ENCODE assay signal across 10 mouse cellular contexts in genomic region chr12:75855051-75855453, GRCm38 (mm10). TPM values are rescaled to one million over a fixed set of nuclear protein-coding genes. Genes with fewer than 3 reads are reported as not detected.
DNase-seq lines count a peak whose midpoint lies in the region; TF ChIP-seq lines count a peak whose summit lies in the region.
"Had no signal": no experiment of that assay in that cellular context is flagged by ENCODE, and none has a peak within 500 bp of the region (broad histone marks: within the 10 kb centered on the region; RNA-seq: fewer than 3 reads in every experiment).

No protein-coding gene starts in this region.

- no peaks in the 10 kb centered on the region; a peak in 2 of 4 replicates for H3K27me3 ChIP-seq in MEL (ENCODE audit: control insufficient read depth in 1 of 2, insufficient read depth in 2 of 2, low read length in 2 of 2)
- H3K27me3 ChIP-seq: embryonic facial prominence, embryonic 15.5 days had no signal

- TF ChIP-seq CTCF in MEL (IDR thresholded peaks at IDR 0.05 in 2 of 3, conservative IDR thresholded peaks at IDR 0.05 in 1 of 3; ENCODE audit: control insufficient read depth in 1 of 3, insufficient read depth in 1 of 3, low read depth in 2 of 3, low read length in 3 of 3, poor library complexity in 1 of 3, severe bottlenecking in 1 of 3), result no peak

- no peak for TF ChIP-seq RAD21 in MEL (IDR thresholded peaks at IDR 0.05; ENCODE audit: low read depth, low read length)

- H3K9ac ChIP-seq in MEL (ENCODE audit: control insufficient read depth, low read depth, low read length, poor library complexity, severe bottlenecking), result no peak overlapping the region
- H3K9ac ChIP-seq: embryonic facial prominence, embryonic 15.5 days had no signal

- intact Hi-C loops in heart, postnatal 36 days (cut with DNase I), result no loop called here
- intact Hi-C loops in left cerebral cortex, postnatal 10 days (cut with DNase I), result no loop called here

- peaks cover 3 to 30% of the 10 kb centered on the region in 2 experiments for H3K4me1 ChIP-seq in MEL (ENCODE audit: control insufficient read depth in 1 of 2, insufficient read depth in 2 of 2, low read length in 2 of 2)
- H3K4me1 ChIP-seq: embryonic facial prominence, embryonic 15.5 days had no signal

- H3K4me3 ChIP-seq in MEL (ENCODE audit: control insufficient read depth in 1 of 2, insufficient read depth in 1 of 2, low read depth in 2 of 2, low read length in 2 of 2), result no peak overlapping the region
- H3K4me3 ChIP-seq: embryonic facial prominence, embryonic 15.5 days had no signal

- no peaks in the 10 kb centered on the region for H3K79me2 ChIP-seq in MEL (ENCODE audit: control insufficient read depth, insufficient read depth, low read length, poor library complexity)

- peak; percentile 93 for TF ChIP-seq EP300 in MEL (IDR thresholded peaks at IDR 0.05; ENCODE audit: low read depth in 1 of 2, low read length in 2 of 2)

- DNase-seq in adrenal gland, postnatal 10 days, result peak; percentile 19
- no peak for DNase-seq in adrenal gland, postnatal 14 days
- peak; percentile 72 for DNase-seq in MEL (ENCODE audit: low read depth, low spot score)
- peak; percentile 31 to 35 for DNase-seq in heart, postnatal 36 days
- peak; percentile 47 for DNase-seq in lung, postnatal 10 days
- no peak for DNase-seq in left cerebral cortex, postnatal 10 days (ENCODE audit: extremely low spot score in 1 of 2, low spot score in 2 of 2)
- no peak for DNase-seq in cerebellum, postnatal 14 days
- no peak for DNase-seq in gastrocnemius, postnatal 4 days (ENCODE audit: low spot score in 2 of 2)
- DNase-seq: thymus, postnatal 36 days had no signal

- H3K27ac ChIP-seq in MEL (ENCODE audit: control insufficient read depth, low read depth, low read length), result no peak overlapping the region
- H3K27ac ChIP-seq: embryonic facial prominence, embryonic 15.5 days had no signal

- H3K9me3 ChIP-seq in MEL (replicated peaks; ENCODE audit: insufficient read depth, low read length), result no peaks in the 10 kb centered on the region
- H3K9me3 ChIP-seq: embryonic facial prominence, embryonic 15.5 days had no signal

- H3K36me3 ChIP-seq in MEL (ENCODE audit: control insufficient read depth in 1 of 2, insufficient read depth in 2 of 2, low read length in 2 of 2), result peaks cover 0 to 19% of the 10 kb centered on the region in 2 experiments; a peak in 2 of 4 replicates
- H3K36me3 ChIP-seq: embryonic facial prominence, embryonic 15.5 days had no signal

- TF ChIP-seq POLR2A in MEL (IDR thresholded peaks at IDR 0.05; ENCODE audit: control insufficient read depth in 1 of 2, insufficient read depth in 1 of 2, low read depth in 1 of 2, low read length in 2 of 2, poor library complexity in 1 of 2), result no peak

TF ChIP-seq in MEL, 35 proteins besides CTCF, POLR2A, EP300 and RAD21:
- TF ChIP-seq ZC3H11A (IDR thresholded peaks at IDR 0.05; ENCODE audit: low read depth, low read length) (no peak), ZMIZ1 (IDR thresholded peaks at IDR 0.05; ENCODE audit: low read depth, low read length) (no peak), E2F4 (IDR thresholded peaks at IDR 0.05; ENCODE audit: borderline replicate concordance, low read depth, low read length) (no peak), JUND (IDR thresholded peaks at IDR 0.05; ENCODE audit: low read depth, low read length) (no peak), SIN3A (IDR thresholded peaks at IDR 0.05; ENCODE audit: low read length) (no peak), MEF2A (IDR thresholded peaks at IDR 0.05; ENCODE audit: extremely low read depth, insufficient replicate concordance, low read depth, low read length, poor library complexity, severe bottlenecking) (no peak), TCF12 (IDR thresholded peaks at IDR 0.05; ENCODE audit: low read depth, low read length) (peak; percentile 93), MAZ (IDR thresholded peaks at IDR 0.05; ENCODE audit: low read depth, low read length) (no peak), ZNF384 (IDR thresholded peaks at IDR 0.05; ENCODE audit: low read depth, low read length) (no peak), POLR2AphosphoS5 (IDR thresholded peaks at IDR 0.05; ENCODE audit: borderline replicate concordance, low read depth, low read length) (no peak), MAFK (IDR thresholded peaks at IDR 0.05; ENCODE audit: borderline replicate concordance, low read depth, low read length) (no peak), NRF1 (IDR thresholded peaks at IDR 0.05; ENCODE audit: insufficient read depth, low read depth, low read length, poor library complexity, severe bottlenecking) (no peak), HCFC1 (IDR thresholded peaks at IDR 0.05; ENCODE audit: low read depth, low read length) (no peak), BHLHE40 (IDR thresholded peaks at IDR 0.05; ENCODE audit: borderline replicate concordance, low read depth, low read length) (no peak), UBTF (IDR thresholded peaks at IDR 0.05; ENCODE audit: borderline replicate concordance, insufficient read depth, low read depth, low read length) (no peak), CHD2 (IDR thresholded peaks at IDR 0.05; ENCODE audit: low read length) (no peak), TAL1 (IDR thresholded peaks at IDR 0.05; ENCODE audit: low read length) (peak; percentile 93), GATA1 (IDR thresholded peaks at IDR 0.05; ENCODE audit: low read depth, low read length) (peak; percentile 94), SMC3 (IDR thresholded peaks at IDR 0.05; ENCODE audit: low read depth, low read length) (no peak), TBP (IDR thresholded peaks at IDR 0.05; ENCODE audit: low read depth, low read length) (no peak), MYB (IDR thresholded peaks at IDR 0.05; ENCODE audit: low read depth, low read length) (no peak), MYC (IDR thresholded peaks at IDR 0.05; ENCODE audit: low read depth, low read length) (no peak), GABPA (IDR thresholded peaks at IDR 0.05; ENCODE audit: low read depth, low read length) (no peak), ELF1 (IDR thresholded peaks at IDR 0.05; ENCODE audit: low read depth, low read length) (no peak), ETS1 (IDR thresholded peaks at IDR 0.05; ENCODE audit: low read depth, low read length) (peak; percentile 78), MXI1 (IDR thresholded peaks at IDR 0.05; ENCODE audit: low read depth, low read length) (no peak), KAT2A (conservative IDR thresholded peaks at IDR 0.05; ENCODE audit: low read depth, low read length) (no peak), USF2 (IDR thresholded peaks at IDR 0.05; ENCODE audit: borderline replicate concordance in 1 of 2, insufficient read depth in 1 of 2, low read depth in 1 of 2, low read length in 2 of 2) (no peak), CHD1 (IDR thresholded peaks at IDR 0.05; ENCODE audit: low read depth, low read length) (no peak), RCOR1 (IDR thresholded peaks at IDR 0.05; ENCODE audit: low read depth, low read length) (peak; percentile 91), USF1 (IDR thresholded peaks at IDR 0.05; ENCODE audit: low read depth, low read length) (no peak), MAX (IDR thresholded peaks at IDR 0.05; ENCODE audit: low read length) (no peak), NELFE (IDR thresholded peaks at IDR 0.05; ENCODE audit: low read depth, low read length) (no peak), ZKSCAN1 (IDR thresholded peaks at IDR 0.05; ENCODE audit: low read depth, low read length) (no peak), POLR2AphosphoS2 (IDR thresholded peaks at IDR 0.05; ENCODE audit: low read length) (no peak)

RNA-seq across cellular contexts. Expression of gene Syne2, which starts 37.1 kb away (rescaled TPM):
- 10 to 100 TPM; 46.8 to 78.3 TPM for total RNA-seq in adrenal gland, postnatal 10 days (2021)
- total RNA-seq in adrenal gland, postnatal 14 days (2021), result 61.7 and 63.1 TPM in 2 replicates
- 0.10 and 0.15 TPM in 2 replicates for total RNA-seq in MEL (2012; rRNA removed)
- under 1 TPM in 1 of 2 experiments, not detected in 1; 0.06 TPM for polyA plus RNA-seq in MEL (2012; ENCODE audit: insufficient read depth in 1 of 2, insufficient read length in 2 of 2, low read depth in 1 of 2, low replicate concordance in 2 of 2, missing spikeins in 1 of 2)
- total RNA-seq in heart, postnatal 36 days (2021), result 10 to 100 TPM; 33.4 to 40.0 TPM
- total RNA-seq in left cerebral cortex, postnatal 10 days (2021), result 10 to 100 TPM; 21.1 to 22.0 TPM
- 10 to 100 TPM; 37.5 to 43.1 TPM for total RNA-seq in gastrocnemius, postnatal 4 days (2021)

Comparison
In these comparisons a context has a peak if more than half of its experiments do, and no peak if none do; other contexts are left out.
1. DNase-seq: peak in adrenal gland, postnatal 10 days (single experiment), MEL (single experiment), heart, postnatal 36 days (2 of 2) and lung, postnatal 10 days (single experiment); none in adrenal gland, postnatal 14 days (single experiment), left cerebral cortex, postnatal 10 days (0 of 2), cerebellum, postnatal 14 days (0 of 2) and gastrocnemius, postnatal 4 days (0 of 2).
2. RNA of gene Syne2, which starts 37.1 kb away (total RNA-seq): 46.8 to 78.3 TPM in adrenal gland, postnatal 10 days, 61.7 to 63.1 TPM in adrenal gland, postnatal 14 days, 37.5 to 43.1 TPM in gastrocnemius, postnatal 4 days, 33.4 to 40.0 TPM in heart, postnatal 36 days and 21.1 to 22.0 TPM in left cerebral cortex, postnatal 10 days; 0.10 to 0.15 TPM in MEL; every median in the first group is over 10 times any median in the second.